Mouse (Mus musculus) left cerebral cortex, postnatal 36 days (tissue): ENCODE measurements at regions not wholly inside any gene's neighbourhood (a gene's known extent, or its start where the extent isn't known, plus 50 kb on each side); places are given as distances from the start of the nearest gene placed in this dataset.
A peak's percentile ranks its signal among the peaks of the same experiment; 100 is the strongest.

ENCODE experiments used
- DNase-seq, 2 experiments: peaks; one replicate each; pipeline ENCODE4 v3.0.0; 2021 to 2022; ENCODE audit warnings: low spot score in 2 of 2, mixed read lengths in 1 of 2
- intact Hi-C: fragments of 180-260 bp; cut with DNase I; formaldehyde crosslinking; loops from one replicate; pipeline ENCODE4 v1.15.1; 2025

DNA sequence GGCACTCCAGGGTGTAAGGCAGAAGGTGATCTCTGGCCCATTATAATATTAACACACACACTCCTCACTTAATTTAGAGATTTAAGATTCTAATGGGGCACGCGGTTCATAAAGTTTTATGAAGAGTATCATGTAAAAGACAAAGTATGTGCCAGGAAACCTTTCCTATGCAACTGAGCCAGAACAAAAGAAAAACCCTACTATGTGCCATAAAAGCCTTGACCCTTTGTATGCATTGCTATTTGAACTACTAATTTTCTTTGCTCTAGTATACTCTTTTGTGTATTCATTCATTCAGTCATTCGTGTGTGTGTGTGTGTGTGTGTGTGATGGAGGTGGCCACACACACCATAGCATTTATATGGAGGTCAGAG, 446.2 kb downstream of the Ptpru start:
- DNase-seq: no peak
- intact Hi-C loops: no loop called here

DNA sequence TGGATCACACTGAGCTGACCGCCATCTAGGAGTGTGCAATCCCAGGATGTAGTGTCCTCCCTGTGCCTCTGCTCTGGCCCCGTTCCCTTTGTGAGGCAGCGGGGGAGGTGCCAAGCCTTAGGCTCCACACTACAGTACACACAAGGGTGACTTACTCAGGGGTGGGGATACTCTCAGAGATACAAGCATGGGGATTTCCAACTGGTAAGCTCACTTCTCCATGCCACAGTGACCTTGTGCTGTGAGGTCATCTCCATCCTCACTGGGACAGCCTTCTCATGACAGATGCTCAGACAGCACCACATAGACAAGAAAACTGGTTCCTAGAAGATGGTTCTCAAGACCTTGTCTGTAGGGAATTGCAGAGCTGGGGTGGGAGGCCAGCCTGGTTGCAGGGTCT, 445.6 kb downstream of the Ptpru start:
- DNase-seq: no peak
- intact Hi-C loops: no loop called here

DNA sequence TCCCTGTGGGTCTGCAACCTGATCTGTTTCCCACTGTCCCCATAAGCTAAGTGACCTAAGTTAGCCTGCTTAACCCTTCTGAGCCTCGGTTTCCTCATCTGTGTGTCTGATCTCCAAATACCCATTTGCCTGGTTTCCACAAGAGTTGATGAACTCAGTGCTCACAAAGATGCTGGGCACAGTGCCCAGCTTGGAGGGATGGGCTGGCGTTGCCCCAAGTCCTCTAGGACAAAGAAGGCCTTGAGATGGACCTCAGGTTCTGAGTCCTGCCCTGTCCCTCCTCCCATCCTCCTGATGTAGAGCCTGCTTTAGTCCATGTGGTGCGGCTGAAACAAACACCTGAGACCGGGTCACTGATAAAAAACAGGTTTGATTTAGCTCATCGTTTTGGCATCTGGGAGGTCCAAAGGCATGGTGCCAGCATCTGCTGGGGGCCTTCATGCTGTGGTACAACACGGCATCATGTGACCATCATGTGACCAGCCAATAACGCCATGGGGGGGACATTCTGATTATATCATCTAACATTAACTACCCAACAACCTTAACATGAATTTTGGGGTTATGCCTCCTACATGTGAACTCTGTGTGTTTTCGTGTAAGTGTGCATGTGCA, 441.8 kb downstream of the Ptpru start:
- intact Hi-C loops: no loop called here
- no peak for DNase-seq

DNA sequence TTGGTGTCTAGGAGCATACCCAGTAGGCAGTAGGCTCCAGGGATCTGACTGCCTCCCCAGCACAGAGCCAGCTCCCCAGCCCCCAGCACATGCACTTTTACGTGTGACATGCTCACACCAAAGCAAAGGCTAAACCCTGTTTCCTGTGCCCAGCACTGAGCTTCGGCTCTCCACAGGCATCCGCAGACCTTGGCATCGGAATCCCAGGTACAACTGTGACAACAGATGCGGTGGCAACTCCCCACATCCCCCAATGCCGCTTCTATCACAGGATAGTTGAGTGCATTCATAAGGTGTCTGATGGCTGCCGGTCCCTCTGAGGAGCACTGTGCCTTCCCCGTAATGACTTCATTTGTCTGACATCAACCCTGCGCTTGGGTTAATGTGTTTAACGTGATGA, 440.9 kb downstream of the Ptpru start:
- DNase-seq: no peak

DNA sequence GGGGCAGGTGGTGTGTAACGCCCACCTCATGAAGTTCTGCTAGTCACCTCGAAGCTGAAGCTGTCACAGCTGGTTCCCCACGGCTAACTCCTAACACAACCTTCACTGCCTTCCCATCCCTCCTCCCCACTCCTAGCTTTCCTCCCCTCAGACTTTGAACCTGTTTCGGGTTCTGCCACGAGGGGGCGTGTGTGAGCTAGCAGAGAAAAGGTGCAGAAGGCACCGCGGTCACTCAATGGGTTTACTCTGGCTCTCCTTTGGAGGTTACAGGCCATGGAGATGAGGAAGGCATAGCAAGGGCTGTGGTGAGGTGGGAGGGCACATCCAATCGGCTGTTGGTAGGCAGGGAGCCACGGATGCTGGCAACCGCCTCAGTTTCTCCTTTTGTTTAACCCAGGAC, 437.3 kb downstream of the Ptpru start:
- no peak for DNase-seq
- intact Hi-C loops: loop anchor here (5.0 kb wide), 1 partner anchor 87 kb away; no protein-coding TSS in a partner anchor

More for the DNA sequence above, 440.9 kb downstream of the Ptpru start:
- intact Hi-C loops: no loop called here

DNA sequence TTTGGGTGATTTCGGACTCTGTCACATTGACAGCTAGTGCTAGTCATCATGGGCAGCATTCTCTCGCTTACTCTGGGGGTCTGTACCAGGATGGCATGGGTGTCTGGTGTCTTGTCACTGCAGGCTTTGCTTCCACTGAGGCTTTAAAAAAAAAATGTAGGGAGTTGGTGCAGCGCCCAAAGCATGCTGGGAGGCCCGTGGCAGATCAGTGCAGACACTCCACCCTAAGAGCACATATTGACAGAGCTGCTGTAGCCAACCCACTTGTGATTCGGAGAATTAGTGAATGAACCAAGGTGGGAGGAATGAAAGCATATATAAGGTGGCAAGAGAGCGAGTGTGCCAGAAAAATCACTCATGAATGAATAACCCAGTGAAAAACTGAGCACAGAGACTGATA, 436.8 kb downstream of the Ptpru start:
- DNase-seq: no peak
- intact Hi-C loops: loop anchor here (5.0 kb wide), 1 partner anchor 86 kb away; no protein-coding TSS in a partner anchor

DNA sequence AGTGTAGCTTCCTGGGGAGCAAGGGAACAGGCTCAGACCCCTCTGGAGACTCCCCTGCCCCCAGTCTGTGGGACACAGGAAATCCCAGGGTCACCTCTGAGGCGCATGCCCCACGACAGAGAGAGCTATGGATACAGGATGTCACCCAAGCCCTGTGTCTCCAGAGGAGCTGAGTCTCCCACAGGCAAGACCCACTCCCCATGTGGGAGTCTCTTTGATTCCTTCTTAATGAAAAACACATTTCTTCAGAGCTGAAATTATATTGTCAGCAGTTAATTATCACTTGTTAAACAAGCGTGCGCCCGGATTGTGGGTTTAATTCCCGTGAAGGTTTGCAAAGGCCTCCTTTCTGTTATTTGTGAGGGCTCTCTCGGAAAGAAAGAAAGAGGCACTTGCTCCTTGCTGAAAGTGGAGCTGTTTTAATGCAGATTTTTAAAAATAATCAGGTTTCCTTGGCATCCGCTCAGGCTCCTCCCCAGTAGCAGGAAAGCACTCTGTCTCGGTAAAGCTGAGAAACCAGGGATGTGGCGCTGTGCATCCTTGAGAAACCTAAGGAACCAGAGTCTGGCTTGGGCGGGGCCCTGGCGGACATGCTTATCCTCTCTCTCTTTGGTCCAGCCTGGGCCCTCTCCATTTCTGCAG, 432.6 kb downstream of the Ptpru start:
- intact Hi-C loops: no loop called here
- DNase-seq: no peak

DNA sequence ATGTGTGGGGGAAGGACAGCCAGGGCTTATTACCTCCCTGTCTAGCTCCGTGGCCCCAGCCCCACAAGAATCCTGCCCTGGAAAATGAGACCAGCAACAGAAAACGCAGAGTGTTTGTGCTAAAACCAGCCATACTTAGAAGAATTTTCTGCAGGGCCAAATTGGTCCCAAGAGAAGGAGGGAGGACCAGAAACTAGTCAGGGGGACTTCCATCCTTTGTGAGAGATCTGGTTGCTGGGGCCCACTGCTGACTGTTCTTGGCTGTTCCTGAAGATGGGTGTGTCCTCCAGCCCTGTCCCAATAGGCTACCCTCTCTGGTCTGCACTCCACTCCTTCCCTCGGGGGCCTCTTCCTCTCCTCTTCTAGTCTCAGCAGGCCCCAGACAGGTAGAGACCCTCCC, 430.6 kb downstream of the Ptpru start:
- intact Hi-C loops: no loop called here
- DNase-seq: no peak

DNA sequence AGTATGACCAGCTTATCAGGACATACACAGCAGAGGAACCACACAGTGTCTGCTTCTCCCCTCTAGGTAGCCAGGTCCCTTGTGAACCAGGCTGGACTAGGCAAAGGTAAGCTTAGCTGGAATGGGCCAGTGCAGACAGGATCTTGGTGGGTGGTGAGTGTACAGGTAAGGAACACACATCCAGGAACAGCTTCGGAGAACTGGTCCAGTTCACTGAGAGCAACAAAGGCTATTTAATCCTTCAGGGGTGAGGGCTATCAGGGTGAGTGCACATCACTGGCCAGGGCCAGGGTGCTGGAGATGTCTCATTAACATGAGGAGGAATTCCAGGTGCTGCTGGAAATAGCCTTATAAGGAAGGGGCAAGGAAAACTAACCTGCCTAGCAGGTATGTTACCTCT, 429.4 kb downstream of the Ptpru start:
- intact Hi-C loops: no loop called here
- DNase-seq: no peak

DNA sequence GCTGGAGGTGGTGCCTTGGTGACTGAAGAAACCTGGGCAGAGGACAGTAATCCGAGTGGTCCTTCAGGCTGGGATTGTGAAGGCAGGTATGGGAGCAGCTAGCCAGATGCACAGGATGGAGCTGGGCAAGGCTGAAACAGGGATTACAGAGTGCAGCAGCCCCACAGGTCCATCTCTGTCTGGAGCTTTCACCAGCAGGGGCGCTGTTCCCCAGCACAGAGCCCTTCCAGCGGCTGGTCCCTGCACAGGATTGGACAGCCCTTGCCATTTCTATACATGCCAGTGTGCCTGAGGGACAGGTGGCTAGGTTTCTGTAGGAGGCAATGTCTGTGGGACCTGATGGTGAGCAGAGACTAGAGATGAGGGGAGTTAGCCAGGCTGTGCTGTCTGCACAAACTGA, 428.3 kb downstream of the Ptpru start:
- DNase-seq: no peak
- intact Hi-C loops: no loop called here

DNA sequence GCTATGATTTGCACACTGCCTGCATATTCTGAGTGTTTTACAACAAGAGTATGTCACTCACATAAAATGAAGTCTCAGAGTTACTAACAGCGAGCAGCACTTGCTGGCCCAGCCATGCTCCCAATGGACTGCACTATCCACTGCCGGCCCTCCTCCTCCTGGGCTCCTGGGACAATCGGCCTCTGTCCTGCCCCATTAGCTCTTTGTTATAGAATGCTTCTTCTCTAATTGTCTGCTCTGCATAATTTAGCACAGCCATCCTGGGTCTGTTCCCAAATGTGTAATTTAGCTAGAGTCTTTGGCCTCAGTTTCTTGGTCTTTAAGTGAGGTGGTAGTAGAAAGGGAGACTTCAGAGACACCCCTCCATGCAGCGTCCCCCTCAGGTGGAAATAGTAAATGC, 426.2 kb downstream of the Ptpru start:
- intact Hi-C loops: no loop called here

DNA sequence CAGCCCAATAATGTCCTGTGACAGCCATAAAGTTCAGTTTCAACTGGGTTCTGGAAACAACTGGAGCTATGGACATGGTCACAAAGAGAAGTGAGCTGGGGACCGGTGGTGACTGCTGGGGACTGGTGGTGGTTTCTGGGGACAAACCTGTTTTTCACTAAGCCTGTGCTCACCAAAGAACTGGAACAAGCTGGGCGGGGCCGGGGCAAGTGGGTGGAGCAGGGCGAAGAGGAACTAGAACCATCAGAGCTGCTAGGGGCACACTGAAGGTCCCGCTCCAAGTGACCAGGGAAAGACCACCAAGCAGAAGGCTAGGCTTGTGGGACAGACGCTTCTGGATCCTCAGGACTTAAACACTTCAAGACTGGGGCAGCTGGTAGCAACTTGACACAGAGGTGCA, 424.7 kb downstream of the Ptpru start:
- DNase-seq: no peak
- intact Hi-C loops: no loop called here

More for the DNA sequence above, 426.2 kb downstream of the Ptpru start:
- DNase-seq: no peak

DNA sequence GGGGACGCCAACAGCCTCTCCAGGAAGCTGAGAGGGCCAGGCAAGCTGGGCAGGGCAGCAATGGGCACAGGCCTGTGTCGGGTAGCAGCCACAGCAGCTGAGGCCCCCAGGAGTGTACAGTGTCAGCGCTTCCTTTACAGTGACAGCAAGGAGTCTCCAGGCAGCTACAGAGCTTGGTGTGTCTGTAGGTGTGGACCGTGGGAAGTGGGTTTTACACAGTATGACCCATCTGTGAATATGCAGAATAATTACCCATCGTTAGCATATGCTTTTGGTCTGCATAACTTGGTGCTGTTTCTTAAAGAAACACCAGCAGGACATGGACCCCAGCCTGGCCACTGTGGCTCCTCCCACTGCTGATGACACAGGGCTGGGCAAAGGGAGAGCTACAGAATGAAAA, 422.6 kb downstream of the Ptpru start:
- intact Hi-C loops: no loop called here
- no peak for DNase-seq

DNA sequence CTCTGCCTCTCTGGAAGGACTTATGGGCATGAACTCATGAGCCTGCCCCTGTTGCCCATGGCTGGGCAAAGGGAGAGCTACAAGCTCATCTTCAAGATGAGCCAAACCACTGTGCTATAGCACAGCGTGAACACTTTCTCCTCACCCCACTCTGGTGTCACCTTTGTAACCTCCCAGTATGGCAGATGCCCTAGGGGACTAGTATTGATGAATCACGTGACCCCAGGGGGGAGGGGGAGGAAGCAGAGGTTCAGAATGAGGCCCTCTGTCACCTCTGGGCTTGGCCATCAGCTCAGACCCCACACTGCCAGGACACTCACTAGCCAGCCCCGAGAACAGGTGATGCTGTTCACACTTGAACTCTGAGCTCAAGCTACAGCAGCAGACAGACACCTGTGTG, 421.9 kb downstream of the Ptpru start:
- intact Hi-C loops: no loop called here

DNA sequence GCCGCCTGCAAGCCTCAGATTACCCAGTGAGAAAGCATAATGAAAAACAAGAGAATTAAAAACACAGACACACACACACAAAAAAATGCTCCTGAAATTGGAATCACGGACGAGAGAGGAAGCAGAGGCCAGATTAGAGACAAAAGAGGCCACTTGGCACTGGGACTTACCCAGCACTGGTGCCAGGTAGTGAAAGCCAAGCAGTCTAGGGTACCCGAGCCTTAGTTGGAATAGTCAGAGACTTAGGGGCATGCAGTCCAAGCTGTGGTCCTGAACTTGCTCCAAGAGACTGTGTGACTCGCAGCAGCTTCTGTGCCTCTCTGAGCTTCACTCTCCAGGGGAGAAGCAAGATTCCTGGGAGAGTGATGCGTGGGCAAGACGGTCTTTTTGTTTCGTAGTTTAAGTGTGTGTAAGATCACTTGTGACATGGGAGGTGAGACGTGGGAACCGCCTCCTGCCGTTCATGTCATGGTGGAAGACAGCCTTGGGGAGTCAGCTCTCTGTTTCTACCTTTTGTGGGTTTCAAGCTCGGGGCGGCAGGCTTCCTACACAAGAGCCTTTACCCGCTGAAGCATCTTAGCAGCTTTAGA, 420.8 kb downstream of the Ptpru start:
- peak in 1 of 2 experiments; percentile 28 for DNase-seq
- intact Hi-C loops: no loop called here

More for the DNA sequence above, 421.9 kb downstream of the Ptpru start:
- no peak for DNase-seq

DNA sequence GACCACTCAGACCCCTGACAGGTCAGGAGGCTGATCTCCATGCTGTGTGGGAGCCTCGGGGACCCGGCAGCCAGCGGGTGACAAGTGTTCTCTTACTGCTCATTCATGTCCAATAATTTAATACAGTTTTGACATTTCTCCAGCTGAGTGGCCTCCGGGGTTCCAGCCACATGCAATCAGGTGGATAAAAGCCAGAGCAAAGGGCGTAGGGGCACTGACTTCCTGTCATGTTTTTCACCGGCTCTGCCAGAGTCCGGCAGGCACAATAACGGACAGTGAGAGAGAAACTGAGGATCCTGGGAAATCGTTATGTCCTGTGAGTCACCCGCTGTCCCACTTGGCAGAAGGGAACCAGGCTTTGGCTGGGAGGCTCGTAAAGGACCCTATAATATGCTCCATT, 412.8 kb downstream of the Ptpru start:
- DNase-seq: no peak
- intact Hi-C loops: no loop called here

DNA sequence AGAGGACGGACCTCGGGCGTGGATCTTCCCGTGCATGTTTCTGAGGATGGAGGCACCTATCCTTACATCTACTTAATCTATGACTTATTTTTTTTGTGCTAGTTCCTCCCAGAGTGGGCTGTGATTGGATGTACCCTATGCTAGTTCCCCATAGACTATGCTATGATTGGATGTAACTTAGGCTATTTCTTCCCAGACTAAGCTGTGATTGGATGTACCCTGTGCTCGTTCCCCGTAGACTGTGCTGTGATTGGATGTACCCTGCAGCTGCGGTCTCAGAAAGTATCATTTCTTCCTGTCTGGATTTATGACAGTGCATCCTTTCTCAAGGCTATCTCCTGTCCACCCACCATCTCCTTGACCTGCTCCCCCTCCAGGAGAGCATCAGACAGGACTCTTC, 410.2 kb downstream of the Ptpru start:
- DNase-seq: no peak
- intact Hi-C loops: loop anchor here (2.0 kb wide), 1 partner anchor 155 kb away; no protein-coding TSS in a partner anchor

DNA sequence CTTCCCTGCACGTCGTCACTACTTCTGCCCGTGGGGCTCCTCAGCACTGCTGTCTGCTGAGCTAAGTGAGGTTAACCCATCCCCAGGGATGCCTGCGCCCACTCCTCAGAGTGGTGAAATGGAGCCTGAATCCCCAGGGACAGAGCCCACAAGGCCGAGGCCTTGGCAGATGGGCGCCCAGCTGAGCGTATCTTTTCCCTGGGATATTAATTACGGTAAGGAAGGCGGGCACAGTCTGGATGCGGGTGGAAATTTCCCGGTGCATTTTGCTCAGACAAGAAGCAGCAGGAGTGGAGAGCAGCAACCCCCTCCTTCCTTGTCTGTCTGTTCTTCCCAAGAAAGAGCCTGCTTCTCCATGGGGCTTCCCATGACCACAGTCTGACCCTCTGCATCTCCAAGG, 408.7 kb downstream of the Ptpru start:
- intact Hi-C loops: loop anchor here (2.0 kb wide), 1 partner anchor 157 kb away; no protein-coding TSS in a partner anchor
- peak in 1 of 2 experiments; percentile 38 for DNase-seq

DNA sequence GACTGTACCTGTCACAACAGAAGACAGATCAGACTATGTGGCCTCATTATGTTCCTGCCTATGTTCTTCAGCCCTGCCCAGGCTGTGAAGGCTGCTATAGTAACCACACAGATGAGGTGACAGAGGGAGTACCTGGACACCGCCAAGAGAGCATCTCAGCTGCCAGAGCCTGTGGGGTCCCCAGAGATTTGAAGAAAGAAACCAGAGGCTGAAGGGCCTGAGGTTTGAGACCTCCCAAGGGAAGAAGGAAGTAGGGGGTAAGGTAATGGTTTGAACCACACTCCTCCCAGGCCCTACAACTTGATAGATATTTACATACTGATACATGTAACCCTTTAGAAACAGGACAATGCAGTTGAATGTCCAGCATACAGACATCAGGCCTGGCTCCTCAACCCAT, 407.7 kb downstream of the Ptpru start:
- DNase-seq: no peak
- intact Hi-C loops: loop anchor here (5.0 kb wide), 2 partner anchors 407 to 468 kb away; partner anchors contain the start of gene Ptpru

DNA sequence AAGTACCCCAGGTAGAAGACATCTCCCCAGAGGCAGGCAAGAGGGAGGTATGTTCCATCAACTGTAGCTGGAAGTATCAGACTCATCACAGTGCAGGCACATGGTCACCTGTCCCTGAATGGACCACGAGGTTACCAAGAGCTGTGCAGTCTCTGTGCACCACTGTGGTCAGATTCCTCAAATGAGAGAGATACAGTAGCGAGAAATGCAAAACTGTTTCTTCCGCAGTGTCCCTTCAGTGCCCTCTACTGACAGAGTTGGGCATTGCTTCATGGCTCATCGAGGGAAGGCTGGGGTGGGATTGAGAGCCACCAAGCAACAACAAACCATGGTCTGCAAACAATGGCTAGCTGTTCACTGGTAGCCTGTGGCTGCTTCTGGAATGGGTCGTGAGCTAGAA, 406.9 kb downstream of the Ptpru start:
- intact Hi-C loops: loop anchor here (1.0 to 5.0 kb wide), 3 partner anchors 178 to 469 kb away; partner anchors contain the start of gene Ptpru
- DNase-seq: peak; percentile 58 to 66

DNA sequence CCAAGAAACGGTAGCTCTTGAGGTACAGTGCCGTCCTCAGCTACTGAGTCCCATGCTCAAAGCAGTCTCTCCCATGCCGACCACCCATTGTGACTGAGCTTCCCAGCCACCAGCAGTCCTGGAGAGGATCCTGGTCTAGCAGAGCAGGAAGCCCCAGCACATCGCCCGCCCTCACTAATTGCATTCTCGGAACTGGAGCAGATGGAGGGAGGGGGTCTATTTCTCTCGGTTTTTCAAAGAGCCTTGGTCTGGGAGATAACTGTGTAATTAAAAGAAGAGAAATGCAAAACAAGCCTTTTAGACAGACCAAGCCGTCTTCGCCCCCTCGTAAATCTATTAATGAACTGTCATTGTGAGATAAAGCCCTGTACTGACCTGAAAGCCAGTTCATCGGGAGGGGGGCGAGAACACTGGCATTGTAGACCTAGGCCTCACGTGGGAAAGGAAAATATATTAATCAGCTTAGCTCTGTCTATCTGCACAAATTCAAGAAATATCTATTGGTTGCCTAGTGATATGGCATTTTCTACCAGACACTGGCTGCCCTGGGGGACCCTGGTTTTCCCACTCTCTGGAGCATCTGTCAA, 405.4 kb downstream of the Ptpru start:
- no peak for DNase-seq
- intact Hi-C loops: loop anchor here (5.0 kb wide), 2 partner anchors 405 to 470 kb away; partner anchors contain the start of gene Ptpru
